Mouse (Mus musculus): Measurements from ENCODE around the gene Pold2. TPM values are rescaled to one million over a fixed set of nuclear protein-coding genes. Genes with fewer than 3 reads are reported as not detected.

The Pold2 gene
- polyA plus RNA-seq, 1 experiment, result 13.5 TPM

DNA sequence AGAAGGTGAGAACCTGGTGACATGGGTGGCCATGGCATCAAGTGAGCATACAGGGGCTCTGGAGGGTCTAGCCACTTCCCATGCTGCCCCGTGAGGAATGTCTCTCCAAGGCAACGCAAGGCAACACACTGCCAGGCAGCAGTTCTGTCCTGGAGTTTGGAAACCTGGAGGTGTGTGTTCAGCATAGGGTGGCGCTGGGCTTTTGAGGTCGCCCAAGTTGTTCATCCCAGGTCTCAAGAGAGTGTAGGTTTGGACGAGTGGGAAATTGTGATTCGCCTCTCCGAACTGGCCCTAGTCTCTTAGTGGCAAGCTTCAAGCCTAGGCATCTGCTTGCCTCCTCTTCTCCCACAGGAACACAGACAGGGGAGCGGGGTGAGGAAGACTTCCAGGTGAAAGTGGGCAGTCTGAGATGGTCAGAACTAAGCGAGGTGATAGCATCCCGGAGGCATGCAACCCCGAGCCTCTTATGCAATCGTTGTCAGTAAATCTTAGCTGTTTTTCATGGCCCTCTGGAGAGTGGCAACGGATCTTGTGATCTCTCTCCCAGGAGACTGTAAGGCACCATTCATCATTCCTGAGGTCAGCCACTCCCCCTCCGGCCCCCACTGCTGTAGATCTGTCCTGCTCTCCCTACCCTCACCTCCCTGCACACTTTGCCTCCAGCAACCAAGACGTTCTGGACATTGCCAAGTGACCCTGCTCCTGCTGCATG is 15.5 kb downstream of the Pold2 start:
- Histone ChIP-seq H3K27ac (ENCODE audit: insufficient read depth, low read depth, low read length) (no peak overlapping the region), H3K4me3 (ENCODE audit: insufficient read depth, low read length) (no peak overlapping the region), H3K4me1 (ENCODE audit: control insufficient read depth, insufficient read depth, low read length) (no peaks in the 10 kb centered on the region)
- TF ChIP-seq POLR2A (IDR thresholded peaks at IDR 0.05; ENCODE audit: borderline replicate concordance, low read depth, low read length) (no peak), CTCF (IDR thresholded peaks at IDR 0.05; ENCODE audit: low read depth, low read length) (no peak)

GRCm38 (mm10) chr11:5861678-5862393 is 16.3 kb downstream of the Pold2 start, which contains the start of gene Aebp1:
Aebp1 (plus strand) TSS chr11:5861947.
- Histone ChIP-seq H3K27ac (ENCODE audit: insufficient read depth, low read depth, low read length) (no peak within 1 kb of the TSS), H3K4me1 (ENCODE audit: control insufficient read depth, insufficient read depth, low read length) (no peaks in the 10 kb centered on the region), H3K4me3 (ENCODE audit: insufficient read depth, low read length) (0 out of 2 replicates have a peak within 1 kb of the TSS, but pooled peaks have one; percentile 15)
- TF ChIP-seq CTCF (IDR thresholded peaks at IDR 0.05; ENCODE audit: low read depth, low read length) (no peak), POLR2A (IDR thresholded peaks at IDR 0.05; ENCODE audit: borderline replicate concordance, low read depth, low read length) (no peak)

DNA sequence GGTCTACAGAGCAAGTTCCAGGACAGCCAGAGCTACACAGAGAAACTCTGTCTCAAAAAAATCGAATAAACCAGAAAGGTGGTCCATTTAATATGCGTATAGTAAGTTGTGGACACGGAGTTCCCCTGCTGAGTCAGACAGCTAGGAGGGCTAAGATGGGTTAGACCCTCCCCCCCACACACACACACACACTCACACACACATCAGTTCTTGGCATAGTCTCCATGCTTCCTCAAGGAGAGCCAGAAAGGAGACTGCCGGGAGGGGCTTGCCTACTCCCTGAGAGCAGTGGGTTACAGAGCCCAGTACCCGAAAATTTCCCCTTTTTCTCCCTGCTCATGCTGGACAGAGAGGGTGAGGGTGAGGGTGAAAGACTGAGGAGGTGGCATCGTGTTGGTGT is 17.5 kb downstream of the Pold2 start:
- TF ChIP-seq POLR2A (IDR thresholded peaks at IDR 0.05; ENCODE audit: borderline replicate concordance, low read depth, low read length) (no peak), CTCF (IDR thresholded peaks at IDR 0.05; ENCODE audit: low read depth, low read length) (no peak)
- Histone ChIP-seq H3K4me3 (ENCODE audit: insufficient read depth, low read length) (no peak overlapping the region), H3K27ac (ENCODE audit: insufficient read depth, low read depth, low read length) (no peak overlapping the region), H3K4me1 (ENCODE audit: control insufficient read depth, insufficient read depth, low read length) (peaks cover 6% of the 10 kb centered on the region; the same call in 1 of the 2 replicates)

DNA sequence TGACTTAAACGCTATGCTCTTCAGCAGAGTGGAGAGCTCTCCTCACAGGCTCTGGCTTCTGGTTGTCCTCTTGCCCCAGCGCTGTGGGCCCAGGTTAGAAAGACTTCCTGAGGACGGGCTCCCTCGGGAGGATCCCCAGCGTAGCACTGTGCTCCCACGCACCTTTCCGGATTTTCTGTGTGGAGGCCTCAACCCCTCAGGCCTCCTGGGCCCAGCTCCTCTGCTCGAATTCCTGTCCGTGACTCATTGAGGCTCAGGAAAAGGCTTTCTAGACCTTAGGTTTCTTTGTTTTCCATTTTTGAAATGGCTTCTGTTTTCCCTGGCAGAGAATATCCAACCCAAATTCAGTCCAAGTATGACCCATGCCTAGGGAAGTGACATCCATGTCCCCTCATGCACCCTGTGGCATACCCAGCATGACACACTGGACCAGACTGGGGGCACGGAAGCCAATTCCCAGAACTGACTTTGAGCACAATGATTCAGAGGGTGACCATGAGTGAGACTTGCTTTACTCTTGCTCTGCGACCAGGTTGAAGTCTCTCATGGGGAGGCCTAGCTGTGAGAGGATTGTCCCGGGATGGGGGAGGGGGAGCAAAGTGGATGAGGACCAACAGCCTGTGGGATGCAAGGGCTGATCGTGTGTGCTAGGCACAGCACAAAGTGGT is 18.1 kb downstream of the Pold2 start:
- Histone ChIP-seq H3K4me3 (ENCODE audit: insufficient read depth, low read length) (no peak overlapping the region), H3K27ac (ENCODE audit: insufficient read depth, low read depth, low read length) (no peak overlapping the region), H3K4me1 (ENCODE audit: control insufficient read depth, insufficient read depth, low read length) (peaks cover 6% of the 10 kb centered on the region; the same call in 1 of the 2 replicates)
- TF ChIP-seq POLR2A (IDR thresholded peaks at IDR 0.05; ENCODE audit: borderline replicate concordance, low read depth, low read length) (no peak), CTCF (IDR thresholded peaks at IDR 0.05; ENCODE audit: low read depth, low read length) (no peak)

DNA sequence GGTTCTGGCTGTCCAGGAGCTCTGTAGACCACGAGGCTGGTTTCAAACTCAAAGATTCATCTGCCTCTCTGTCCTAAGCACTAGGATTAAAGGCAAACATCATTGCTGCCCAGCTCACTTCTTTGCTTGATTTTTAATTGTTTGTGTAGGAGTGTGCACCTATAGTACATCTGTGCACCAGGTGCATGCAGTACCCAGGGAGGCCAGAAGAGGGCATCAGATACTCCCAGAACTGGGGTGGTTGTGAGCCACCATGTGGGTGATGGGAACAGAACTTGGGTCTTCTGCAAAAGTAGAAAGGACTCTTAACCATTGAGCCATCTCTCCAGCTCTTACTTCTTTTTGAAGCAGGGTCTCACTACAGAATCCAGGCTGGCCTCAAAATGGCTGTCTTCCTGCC is 19.4 kb downstream of the Pold2 start:
- H3K4me3 ChIP-seq (ENCODE audit: insufficient read depth, low read length), result no peak overlapping the region
- peaks cover 6% of the 10 kb centered on the region; the same call in 1 of the 2 replicates for H3K4me1 ChIP-seq (ENCODE audit: control insufficient read depth, insufficient read depth, low read length)
- TF ChIP-seq CTCF (IDR thresholded peaks at IDR 0.05; ENCODE audit: low read depth, low read length) (no peak), POLR2A (IDR thresholded peaks at IDR 0.05; ENCODE audit: borderline replicate concordance, low read depth, low read length) (no peak)
- no peak overlapping the region for H3K27ac ChIP-seq (ENCODE audit: insufficient read depth, low read depth, low read length)

DNA sequence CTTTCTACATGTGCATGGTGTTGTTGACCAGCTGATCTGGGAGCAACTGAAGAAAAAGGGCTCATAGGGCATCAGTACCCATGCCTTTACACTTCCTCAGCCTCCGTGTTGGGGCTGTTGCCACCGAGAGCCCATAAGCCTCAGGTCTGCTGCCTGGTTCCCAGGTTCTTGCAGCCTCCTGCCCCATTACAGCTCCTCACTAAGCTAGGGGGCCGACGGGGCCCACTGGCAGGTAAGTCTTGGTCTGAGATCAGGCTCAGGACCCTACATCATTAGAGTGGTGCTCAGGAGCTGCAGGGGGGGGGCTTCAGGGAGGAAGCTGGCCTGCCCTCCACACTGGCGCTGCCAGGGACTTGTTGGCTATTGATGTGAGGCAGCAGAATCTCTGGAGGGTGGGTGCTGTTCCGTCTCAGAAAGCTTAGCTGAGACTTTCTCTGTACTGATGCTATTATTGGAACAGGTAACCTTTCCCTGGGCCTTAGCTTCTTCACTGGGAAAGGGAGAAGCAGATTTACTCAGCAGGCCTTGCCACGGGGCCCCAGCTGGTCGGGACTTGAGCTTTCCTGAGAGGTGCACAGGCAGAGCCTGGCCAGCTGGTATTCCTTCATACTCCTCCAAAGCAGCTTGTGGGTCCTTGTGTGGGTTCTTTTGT is 21.5 kb downstream of the Pold2 start:
- no peak for TF ChIP-seq CTCF (IDR thresholded peaks at IDR 0.05; ENCODE audit: low read depth, low read length)
- no peak overlapping the region for H3K27ac ChIP-seq (ENCODE audit: insufficient read depth, low read depth, low read length)
- H3K4me3 ChIP-seq (ENCODE audit: insufficient read depth, low read length), result no peak overlapping the region
- H3K4me1 ChIP-seq (ENCODE audit: control insufficient read depth, insufficient read depth, low read length), result peaks cover 6% of the 10 kb centered on the region; the same call in 1 of the 2 replicates

- Histone ChIP-seq H3K4me3 (ENCODE audit: insufficient read depth, low read length) (no peak overlapping the region), H3K4me1 (ENCODE audit: control insufficient read depth, insufficient read depth, low read length) (peaks cover 6% of the 10 kb centered on the region; the same call in 1 of the 2 replicates), H3K27ac (ENCODE audit: insufficient read depth, low read depth, low read length) (no peak overlapping the region)
- no peak for TF ChIP-seq POLR2A (IDR thresholded peaks at IDR 0.05; ENCODE audit: borderline replicate concordance, low read depth, low read length)
- no peak for TF ChIP-seq CTCF (IDR thresholded peaks at IDR 0.05; ENCODE audit: low read depth, low read length)
Observed at GRCm38 (mm10) chr11:5855902-5856301, 22.2 kb downstream of the Pold2 start.

DNA sequence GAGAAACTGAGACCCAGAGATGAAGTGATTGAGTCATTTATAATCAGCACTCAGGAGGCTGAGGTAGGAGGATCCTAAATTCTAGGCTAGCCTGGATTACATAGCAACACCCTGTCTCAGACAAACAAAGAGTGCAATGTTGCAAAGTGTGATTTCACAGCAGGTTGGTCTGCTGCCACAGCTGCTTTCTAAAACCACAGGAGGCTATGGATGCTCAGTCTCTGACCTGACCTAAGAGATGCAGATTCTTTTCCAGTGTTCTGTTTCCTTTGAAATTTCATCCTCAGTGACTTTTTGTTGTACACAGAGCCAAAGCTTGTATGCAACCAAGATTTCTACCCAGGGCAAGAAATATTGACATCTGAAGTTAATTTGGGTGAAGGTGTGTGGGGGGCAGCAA is 22.6 kb downstream of the Pold2 start:
- H3K4me1 ChIP-seq (ENCODE audit: control insufficient read depth, insufficient read depth, low read length), result peaks cover 6% of the 10 kb centered on the region; the same call in 1 of the 2 replicates
- no peak overlapping the region for H3K4me3 ChIP-seq (ENCODE audit: insufficient read depth, low read length)
- no peak for TF ChIP-seq POLR2A (IDR thresholded peaks at IDR 0.05; ENCODE audit: borderline replicate concordance, low read depth, low read length)
- no peak for TF ChIP-seq CTCF (IDR thresholded peaks at IDR 0.05; ENCODE audit: low read depth, low read length)
- no peak overlapping the region for H3K27ac ChIP-seq (ENCODE audit: insufficient read depth, low read depth, low read length)

GRCm38 (mm10) chr11:5852314-5852713 is 25.8 kb downstream of the Pold2 start:
- Histone ChIP-seq H3K27ac (ENCODE audit: insufficient read depth, low read depth, low read length) (no peak overlapping the region), H3K4me3 (ENCODE audit: insufficient read depth, low read length) (no peak overlapping the region), H3K4me1 (ENCODE audit: control insufficient read depth, insufficient read depth, low read length) (peaks cover 6% of the 10 kb centered on the region; the same call in 1 of the 2 replicates)
- TF ChIP-seq CTCF (IDR thresholded peaks at IDR 0.05; ENCODE audit: low read depth, low read length), result no peak
- TF ChIP-seq POLR2A (IDR thresholded peaks at IDR 0.05; ENCODE audit: borderline replicate concordance, low read depth, low read length), result no peak

Measured in bone marrow macrophage, adult 2 months (primary cell).